Mouse (Mus musculus) limb, embryonic 11.5 days (tissue): ENCODE measurements around the gene Pdap1. TPM values are rescaled to one million over a fixed set of nuclear protein-coding genes. Genes with fewer than 3 reads are reported as not detected.
"Not testable (repeated sequence)": the region's sequence is repeated elsewhere in the genome, so short reads cannot be mapped to it uniquely, and the experiment has no call there.

Experiments used
- ATAC-seq: fragments of 200-750 bp; cut with Nextera tagmentation; 2 replicates; pipeline ENCODE4 v1.8.0; 2017; ENCODE audit warnings: low read depth; ENCODE audit not compliant: insufficient number of reproducible peaks, low FRiP score, low TSS enrichment
- DNase-seq: peaks from one replicate; pipeline ENCODE4 v3.0.0-alpha.2; 2015; ENCODE audit warnings: low spot score
- H3K27ac ChIP-seq: fragments of 300-500 bp; sonication (generic); replicated peaks from 2 replicates; pipeline ENCODE4 v1.5.1; 2014; ENCODE audit warnings: low read depth, mild to moderate bottlenecking, low read length
- H3K27me3 ChIP-seq: fragments of 300-500 bp; sonication (generic); 2 replicates; pipeline ENCODE4 v1.6.1; 2014; ENCODE audit warnings: mild to moderate bottlenecking, low read length, mixed read lengths; ENCODE audit not compliant: control insufficient read depth, insufficient read depth
- H3K36me3 ChIP-seq: fragments of 300-500 bp; sonication (generic); 2 replicates; pipeline ENCODE4 v1.6.1; 2014; ENCODE audit warnings: mild to moderate bottlenecking, low read length, moderate library complexity, mixed read lengths; ENCODE audit not compliant: control insufficient read depth, insufficient read depth
- H3K4me1 ChIP-seq: fragments of 300-500 bp; sonication (generic); 2 replicates; pipeline ENCODE4 v1.6.1; 2014; ENCODE audit warnings: low read length, mixed read lengths; ENCODE audit not compliant: control insufficient read depth, insufficient read depth
- H3K4me2 ChIP-seq: fragments of 300-500 bp; sonication (generic); 2 replicates; pipeline ENCODE4 v1.6.1; 2014; ENCODE audit warnings: low read depth, mild to moderate bottlenecking, moderate library complexity; ENCODE audit not compliant: severe bottlenecking
- H3K4me3 ChIP-seq: fragments of 300-500 bp; sonication (generic); 2 replicates; pipeline ENCODE4 v1.5.1; 2014; ENCODE audit warnings: low read depth, low read length
- H3K9ac ChIP-seq: fragments of 300-500 bp; sonication (generic); 2 replicates; pipeline ENCODE4 v1.6.1; 2014; ENCODE audit warnings: mild to moderate bottlenecking, low read length
- H3K9me3 ChIP-seq: fragments of 300-500 bp; sonication (generic); 2 replicates; pipeline ENCODE4 v1.6.1; 2016; ENCODE audit warnings: low read length; ENCODE audit not compliant: control insufficient read depth
- WGBS: fragments of 180-500 bp; shearing (Covaris S2); extraction: QIAGEN DNeasy Blood & Tissue Kit; methylation state at CpG from one replicate; pipeline ENCODE4 v1.1.7; 2014; 5-methylcytosine and 5-hydroxymethylcytosine counted together
- polyA plus RNA-seq: library from polyadenylated mRNA; unstranded; fragments of >200 nt; fragmentation: Nextera tagmentation; extraction: Ambion mirVana; gene quantifications from 2 replicates; pipeline ENCODE4 v1.2.1, GENCODE M21; 2014

Gene Pdap1
- polyA plus RNA-seq, 1 experiment from 2014 or later, result 140 TPM

GRCm38 (mm10) chr5:145083632-145084451 lies 56.2 kb downstream of the Pdap1 start, which contains the start of the genes Arpc1a and Kpna7:
Arpc1a (plus strand) TSS chr5:145083830.
Kpna7 (minus strand) TSS chr5:145084030.
- Histone ChIP-seq H3K4me2 (peak within 1 kb of the TSS; percentile 86), H3K4me3 (peak within 1 kb of the TSS; percentile 71), H3K27ac (0 out of 2 replicates have a peak within 1 kb of the TSS, but pooled peaks have one; percentile 24), H3K9ac (peak within 1 kb of the TSS; percentile 70), H3K27me3 (no peaks in the 10 kb centered on the region), H3K36me3 (0 out of 2 replicates have a peak, but pooled peaks cover 4% of the 10 kb centered on the region), H3K9me3 (no peaks in the 10 kb centered on the region), H3K4me1 (0 out of 2 replicates have a peak, but pooled peaks cover 3% of the 10 kb centered on the region)
- DNase-seq, result peak; percentile 94
- ATAC-seq, result peak; percentile 92
- under 1% methylated on average over 54 of the region's 54 CpGs for WGBS

GRCm38 (mm10) chr5:145083201-145083600 lies 56.8 kb downstream of the Pdap1 start:
- H3K36me3 ChIP-seq, DNase-seq, H3K9me3 ChIP-seq, H3K4me1 ChIP-seq, H3K27me3 ChIP-seq: not testable (repeated sequence)
- 55% methylated on average over 6 of the region's 6 CpGs for WGBS
- Histone ChIP-seq H3K27ac (0 out of 2 replicates have a peak overlapping the region, but pooled peaks have one; percentile 24), H3K4me2 (peak overlapping the region; percentile 11; the same call in 1 of the 2 replicates), H3K4me3 (peak overlapping the region; percentile 71), H3K9ac (peak overlapping the region; percentile 8; the same call in 1 of the 2 replicates)
- peak; percentile 19; the same call in 1 of the 2 replicates for ATAC-seq

GRCm38 (mm10) chr5:145081866-145082613 lies 58.0 kb downstream of the Pdap1 start:
- Histone ChIP-seq H3K36me3 (0 out of 2 replicates have a peak, but pooled peaks cover 4% of the 10 kb centered on the region), H3K9ac (no peak overlapping the region), H3K4me2 (no peak overlapping the region), H3K4me3 (no peak overlapping the region), H3K27ac (no peak overlapping the region), H3K9me3 (no peaks in the 10 kb centered on the region), H3K4me1 (0 out of 2 replicates have a peak, but pooled peaks cover 3% of the 10 kb centered on the region), H3K27me3 (no peaks in the 10 kb centered on the region)
- WGBS, result 87% methylated on average over 10 of the region's 10 CpGs
- no peak for DNase-seq
- no peak for ATAC-seq

Other genes starting within 250 kb of the Pdap1 start
- 20.1 and 22.4 TPM in 2 replicates for gene Smurf1, start 174.4 kb downstream of the Pdap1 start, polyA plus RNA-seq
- gene Gm4871, start 107.5 kb downstream of the Pdap1 start, polyA plus RNA-seq, result not detected in 2 replicates
- gene 1700018F24Rik, start 97.2 kb downstream of the Pdap1 start, polyA plus RNA-seq, result not detected in 2 replicates
- 148 and 152 TPM in 2 replicates for gene Arpc1a, start 56.4 kb downstream of the Pdap1 start, polyA plus RNA-seq
- gene Kpna7, start 56.2 kb downstream of the Pdap1 start, polyA plus RNA-seq, result 0.13 and 0.14 TPM in 2 replicates
- gene Arpc1b, start 26.0 kb downstream of the Pdap1 start, polyA plus RNA-seq, result 90.5 and 101 TPM in 2 replicates
- gene Bud31, start 124 bp upstream of the Pdap1 start, polyA plus RNA-seq, result 286 and 287 TPM in 2 replicates
- 15.1 TPM in 2 replicates for gene Ptcd1, start 26.9 kb upstream of the Pdap1 start, polyA plus RNA-seq
- 39.8 and 40.6 TPM in 2 replicates for gene Cpsf4, start 27.0 kb upstream of the Pdap1 start, polyA plus RNA-seq
- gene Atp5j2, start 51.8 kb upstream of the Pdap1 start, polyA plus RNA-seq, result 568 and 582 TPM in 2 replicates
- gene Zkscan14, start 61.6 kb upstream of the Pdap1 start, polyA plus RNA-seq, result 5.9 and 8.4 TPM in 2 replicates
- 21.2 and 23.6 TPM in 2 replicates for gene Zkscan5, start 64.3 kb upstream of the Pdap1 start, polyA plus RNA-seq
- gene Zfp655, start 91.5 kb upstream of the Pdap1 start, polyA plus RNA-seq, result 34.4 and 37.8 TPM in 2 replicates
- gene Zscan25, start 140.3 kb upstream of the Pdap1 start, polyA plus RNA-seq, result 0.40 and 0.94 TPM in 2 replicates
- not detected in 2 replicates for gene Cyp3a57, start 205.0 kb upstream of the Pdap1 start, polyA plus RNA-seq